Mouse (Mus musculus) embryonic facial prominence, embryonic 11.5 days (tissue): Measurements from ENCODE around the gene Ube3b. TPM values are rescaled to one million over a fixed set of nuclear protein-coding genes. Genes with fewer than 3 reads are reported as not detected.

Experiments
- microRNA-seq: library from miRNA; unstranded; fragments of <30 nt; microRNA quantifications from one replicate; pipeline ENCODE4, GENCODE M21; 2016; ENCODE audit warnings: borderline number of aligned reads
- polyA plus RNA-seq: library from polyadenylated mRNA; unstranded; fragments of >200 nt; fragmentation: Nextera tagmentation; extraction: Ambion mirVana; gene quantifications from 2 replicates; pipeline ENCODE4 v1.2.1, GENCODE M21; 2014

Ube3b gene
- polyA plus RNA-seq, 1 experiment from 2014 or later: 42.3 TPM

Small RNA genes lying within 50 kb of the gene (microRNA-seq; reads per million reads assigned to microRNA genes)
- not detected for gene Mir7027

Other genes with a start within 250 kb of the Ube3b start
- 2.9 and 3.6 TPM in 2 replicates for gene Acacb, start 234.1 kb upstream of the Ube3b start, polyA plus RNA-seq
- 0.42 and 1.3 TPM in 2 replicates for gene Foxn4, start 106.8 kb upstream of the Ube3b start, polyA plus RNA-seq
- gene Myo1h, start 91.4 kb upstream of the Ube3b start, polyA plus RNA-seq: 0.38 and 1.2 TPM in 2 replicates
- 110 TPM in 2 replicates for gene Kctd10, start 99 bp upstream of the Ube3b start, polyA plus RNA-seq
- gene Mmab, start 63.5 kb downstream of the Ube3b start, polyA plus RNA-seq: 22.4 and 27.2 TPM in 2 replicates
- gene Mvk, start 63.7 kb downstream of the Ube3b start, polyA plus RNA-seq: 53.0 and 60.9 TPM in 2 replicates
- gene Fam222a, start 187.4 kb downstream of the Ube3b start, polyA plus RNA-seq: 2.5 and 2.7 TPM in 2 replicates